Mouse (Mus musculus) small intestine, adult 2 months (tissue): Measurements from ENCODE around the gene Defb20. TPM values are rescaled to one million over a fixed set of nuclear protein-coding genes. Genes with fewer than 3 reads are reported as not detected.

ENCODE experiments used
- H3K27ac ChIP-seq: fragments of 200-500 bp; 2 replicates; pipeline ENCODE4 v1.5.1; 2012; ENCODE audit warnings: low read depth, low read length, control low read depth, inconsistent platforms; ENCODE audit not compliant: insufficient read depth
- H3K27me3 ChIP-seq: fragments of 200-500 bp; 2 replicates; pipeline ENCODE4 v1.6.1; 2012; ENCODE audit warnings: mild to moderate bottlenecking, moderate library complexity, low read length, inconsistent platforms; ENCODE audit not compliant: control insufficient read depth, insufficient read depth
- H3K36me3 ChIP-seq: fragments of 200-500 bp; 2 replicates; pipeline ENCODE4 v1.6.1; 2012; ENCODE audit warnings: mild to moderate bottlenecking, low read length, control low read depth, inconsistent platforms; ENCODE audit not compliant: control insufficient read depth, insufficient read depth
- H3K4me1 ChIP-seq: fragments of 200-500 bp; 2 replicates; pipeline ENCODE4 v1.6.1; 2012; ENCODE audit warnings: low read length, inconsistent platforms, mixed read lengths; ENCODE audit not compliant: control insufficient read depth, insufficient read depth, insufficient read length
- H3K4me3 ChIP-seq: fragments of 200-500 bp; 2 replicates; pipeline ENCODE4 v1.5.1; 2012; ENCODE audit warnings: low read depth, mild to moderate bottlenecking, control low read depth, inconsistent platforms, low read length, moderate library complexity
- CTCF ChIP-seq: fragments of 200-500 bp; IDR thresholded peaks from 2 replicates; pipeline ENCODE4 v1.5.1; 2012; ENCODE audit warnings: low read depth, mild to moderate bottlenecking, control low read depth, inconsistent platforms, low read length, moderate library complexity, mixed read lengths; ENCODE audit not compliant: insufficient replicate concordance, insufficient read length; ENCODE audit errors: extremely low read depth
- POLR2A ChIP-seq: fragments of 200-500 bp; IDR thresholded peaks from 2 replicates; pipeline ENCODE4 v1.6.1; 2012; ENCODE audit warnings: low read depth, mild to moderate bottlenecking, control low read depth, inconsistent platforms, low read length, moderate library complexity
- WGBS: fragments of 180-500 bp; shearing (Covaris S2); methylation state at CpG from one replicate; pipeline ENCODE4 v1.1.7; 2018; 5-methylcytosine and 5-hydroxymethylcytosine counted together
- polyA plus RNA-seq: library from polyadenylated mRNA; depleted of rRNA; stranded (reverse); fragments of >200 nt; gene quantifications from 2 replicates; pipeline ENCODE4 v1.2.3, GENCODE M21; 2012; rRNA removed

The Defb20 gene
- polyA plus RNA-seq, 1 experiment, result not detected

- TF ChIP-seq CTCF (no peak), POLR2A (no peak)
- no peak overlapping the region for H3K4me3 ChIP-seq
- no peak overlapping the region for H3K27ac ChIP-seq
- WGBS, result 72% methylated on average over 6 of the region's 6 CpGs
- no peaks in the 10 kb centered on the region for H3K27me3 ChIP-seq
- H3K36me3 ChIP-seq, result no peaks in the 10 kb centered on the region
- H3K4me1 ChIP-seq, result no peaks in the 10 kb centered on the region
These were observed 24.0 kb downstream of the Defb20 start for GRCm38 (mm10) chr2:152500863-152501229.

DNA sequence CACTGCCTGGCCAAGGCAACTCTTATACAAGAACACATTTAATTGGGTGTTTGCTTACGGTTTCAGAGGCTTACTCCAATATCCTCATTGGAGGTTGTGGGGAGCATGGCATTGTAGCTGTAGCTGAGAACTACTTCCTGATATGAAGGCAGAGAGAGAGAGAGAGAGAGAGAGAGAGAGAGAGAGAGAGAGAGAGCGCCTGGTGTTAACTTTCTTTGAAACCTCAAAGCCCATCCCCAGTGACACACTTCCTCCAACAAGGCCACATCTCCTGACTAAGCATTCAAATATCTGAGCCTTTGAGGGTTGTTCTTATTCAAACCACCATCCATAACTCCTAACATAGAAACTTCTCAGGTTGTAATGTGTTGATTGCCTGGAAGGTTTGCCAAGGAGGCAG, 27.1 kb downstream of the Defb20 start:
- 68% methylated on average over 2 of the region's 2 CpGs for WGBS
- no peaks in the 10 kb centered on the region for H3K4me1 ChIP-seq
- H3K27me3 ChIP-seq, result peaks cover 2% of the 10 kb centered on the region; the same call in 1 of the 2 replicates
- no peaks in the 10 kb centered on the region for H3K36me3 ChIP-seq
- TF ChIP-seq CTCF (no peak), POLR2A (no peak)
- no peak overlapping the region for H3K27ac ChIP-seq
- no peak overlapping the region for H3K4me3 ChIP-seq

DNA sequence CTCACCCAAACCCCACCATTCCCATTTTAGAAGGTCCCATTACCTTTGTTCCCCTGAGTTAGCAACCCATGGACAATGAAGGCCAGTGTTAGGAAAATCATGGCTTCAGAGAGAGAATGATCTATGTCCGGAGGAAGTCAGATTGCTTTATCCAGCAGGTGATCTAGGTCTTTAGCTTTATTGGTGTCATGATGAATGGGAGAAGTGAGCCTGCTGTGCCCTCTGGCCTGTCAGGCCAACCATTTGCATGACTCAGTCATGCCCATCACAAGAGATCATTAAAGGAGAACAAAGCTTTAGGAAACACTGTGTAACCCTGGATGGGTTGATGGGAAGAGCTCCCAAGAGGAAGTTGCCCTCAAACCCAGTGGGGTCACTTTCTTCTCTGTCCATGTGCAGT, 34.7 kb downstream of the Defb20 start, which contains the start of gene Defb26:
Defb26 (minus strand) TSS at position 101 of the 400 bp plus-strand sequence.
- no peak within 1 kb of the TSS for H3K4me3 ChIP-seq
- peaks cover 2% of the 10 kb centered on the region; the same call in 1 of the 2 replicates for H3K27me3 ChIP-seq

GRCm38 (mm10) chr2:152516084-152516483, 39.2 kb downstream of the Defb20 start:
- WGBS, result 56% methylated on average over 4 of the region's 4 CpGs
- TF ChIP-seq POLR2A (no peak), CTCF (no peak)
- no peaks in the 10 kb centered on the region for H3K36me3 ChIP-seq

More for the DNA sequence above, 34.7 kb downstream of the Defb20 start, which contains the start of gene Defb26:
- 77% methylated on average over 1 of the region's 1 CpGs for WGBS
- Histone ChIP-seq H3K4me1 (no peaks in the 10 kb centered on the region), H3K27ac (no peak within 1 kb of the TSS), H3K36me3 (no peaks in the 10 kb centered on the region)
- TF ChIP-seq POLR2A, result no peak
- TF ChIP-seq CTCF, result no peak

GRCm38 (mm10) chr2:152517981-152518380, 41.1 kb downstream of the Defb20 start, which contains the start of gene Defb28:
Gene Defb28, plus strand, starts transcription at chr2:152518255.
- Histone ChIP-seq H3K27me3 (no peaks in the 10 kb centered on the region), H3K4me3 (no peak within 1 kb of the TSS), H3K4me1 (no peaks in the 10 kb centered on the region), H3K27ac (no peak within 1 kb of the TSS), H3K36me3 (no peaks in the 10 kb centered on the region)
- no peak for TF ChIP-seq POLR2A
- TF ChIP-seq CTCF, result no peak
- WGBS, result 69% methylated on average over 4 of the region's 4 CpGs

More at GRCm38 (mm10) chr2:152516084-152516483, 39.2 kb downstream of the Defb20 start:
- Histone ChIP-seq H3K27ac (no peak overlapping the region), H3K27me3 (no peaks in the 10 kb centered on the region), H3K4me3 (no peak overlapping the region), H3K4me1 (no peaks in the 10 kb centered on the region)

Other genes with a start within 250 kb of the Defb20 start
- 23.4 and 49.6 TPM in 2 replicates for gene Tbc1d20, start 183.2 kb upstream of the Defb20 start, polyA plus RNA-seq
- gene Rbck1, start 144.4 kb upstream of the Defb20 start, polyA plus RNA-seq, result 185 and 340 TPM in 2 replicates
- 5.1 and 23.5 TPM in 2 replicates for gene Trib3, start 133.0 kb upstream of the Defb20 start, polyA plus RNA-seq
- 0.36 and 0.51 TPM in 2 replicates for gene Nrsn2, start 100.4 kb upstream of the Defb20 start, polyA plus RNA-seq
- gene Sox12, start 79.0 kb upstream of the Defb20 start, polyA plus RNA-seq, result 1.8 and 3.2 TPM in 2 replicates
- 0.77 and 1.9 TPM in 2 replicates for gene Zcchc3, start 62.0 kb upstream of the Defb20 start, polyA plus RNA-seq
- gene 6820408C15Rik, start 61.5 kb upstream of the Defb20 start, polyA plus RNA-seq, result not detected in 2 replicates
- gene Defb23, start 12.4 kb upstream of the Defb20 start, polyA plus RNA-seq, result not detected in 2 replicates
- not detected in 2 replicates for gene Defb22, start 13.1 kb downstream of the Defb20 start, polyA plus RNA-seq
- gene Defb26, start 34.6 kb downstream of the Defb20 start, polyA plus RNA-seq, result not detected in 2 replicates
- gene Defb28, start 41.2 kb downstream of the Defb20 start, polyA plus RNA-seq, result not detected in 2 replicates
- not detected in 2 replicates for gene Defb29, start 63.0 kb downstream of the Defb20 start, polyA plus RNA-seq
- not detected in 2 replicates for gene Gm17416, start 92.3 kb downstream of the Defb20 start, polyA plus RNA-seq
- gene Defb21, start 95.7 kb downstream of the Defb20 start, polyA plus RNA-seq, result not detected in 2 replicates
- not detected in 2 replicates for gene Defb19, start 103.2 kb downstream of the Defb20 start, polyA plus RNA-seq
- gene Defb45, start 122.3 kb downstream of the Defb20 start, polyA plus RNA-seq, result not detected in 2 replicates
- not detected in 2 replicates for gene Defb36, start 127.3 kb downstream of the Defb20 start, polyA plus RNA-seq
- gene Defb25, start 146.0 kb downstream of the Defb20 start, polyA plus RNA-seq, result not detected in 2 replicates
- gene Rem1, start 149.9 kb downstream of the Defb20 start, polyA plus RNA-seq, result 3.5 and 4.7 TPM in 2 replicates
- 152 and 199 TPM in 2 replicates for gene H13, start 192.4 kb downstream of the Defb20 start, polyA plus RNA-seq
- 1.3 and 1.7 TPM in 2 replicates for gene Mcts2, start 210.0 kb downstream of the Defb20 start, polyA plus RNA-seq